Mouse (Mus musculus): Measurements from ENCODE around the gene Gse1.

DNA sequence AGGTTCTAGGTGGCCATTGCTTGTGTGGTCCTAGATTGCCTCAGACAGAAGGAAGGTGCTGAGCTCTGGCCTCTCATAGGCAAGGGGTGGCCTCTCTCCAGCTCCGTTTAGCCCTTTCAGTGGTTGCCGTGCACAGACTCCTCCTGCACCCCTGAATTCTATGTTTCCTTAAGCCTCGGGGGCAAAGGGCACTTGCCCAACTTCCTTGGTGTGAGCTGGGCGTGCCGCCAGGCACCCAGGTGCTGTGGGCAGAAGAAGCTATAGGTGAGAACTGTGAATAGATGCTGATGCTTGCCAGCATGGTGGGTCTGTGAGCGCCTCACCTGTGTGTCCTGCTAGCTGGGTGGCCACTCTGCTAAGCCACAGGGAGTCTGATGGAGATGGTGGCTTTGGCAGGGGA is 138.6 kb downstream of the Gse1 start:
- no peak for TF ChIP-seq EP300 (IDR thresholded peaks at IDR 0.05; ENCODE audit: insufficient read depth, low read depth, low read length)
- TF ChIP-seq POLR2A (IDR thresholded peaks at IDR 0.05; ENCODE audit: insufficient read depth, low read depth, low read length): no peak

All from heart, adult 2 months (tissue).